Mouse (Mus musculus): Measurements from ENCODE around the gene Cyp4f14. TPM values are rescaled to one million over a fixed set of nuclear protein-coding genes. Genes with fewer than 3 reads are reported as not detected.

The Cyp4f14 gene
- polyA plus RNA-seq, 1 experiment = 0.04 TPM

DNA sequence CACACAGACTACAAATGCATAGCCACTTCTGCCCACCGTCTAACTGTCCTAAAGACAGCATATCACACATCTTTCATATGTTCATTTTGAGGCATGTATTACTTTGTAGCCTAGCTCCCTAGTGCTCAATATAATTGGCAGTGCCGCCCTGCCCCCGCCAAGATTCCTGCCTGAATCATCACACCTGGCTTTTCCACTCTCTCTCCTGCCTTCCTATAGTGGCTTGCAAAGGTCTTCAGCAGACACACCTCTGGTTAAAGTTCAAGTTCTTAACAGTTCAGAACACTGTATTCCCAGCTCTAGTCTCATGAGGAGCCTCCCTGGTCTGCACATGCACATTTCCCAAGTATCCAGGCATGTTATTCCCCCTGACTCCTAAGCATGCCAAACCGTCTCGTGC, 10.7 kb upstream of the Cyp4f14 start:
- no peak for DNase-seq (ENCODE audit: low read depth)
- TF ChIP-seq CTCF (IDR thresholded peaks at IDR 0.05; ENCODE audit: borderline replicate concordance, extremely low read depth, insufficient read depth, insufficient read length) (no peak), POLR2A (IDR thresholded peaks at IDR 0.05; ENCODE audit: borderline replicate concordance, extremely low read depth, insufficient read depth, insufficient read length, poor library complexity, severe bottlenecking) (no peak)

DNA sequence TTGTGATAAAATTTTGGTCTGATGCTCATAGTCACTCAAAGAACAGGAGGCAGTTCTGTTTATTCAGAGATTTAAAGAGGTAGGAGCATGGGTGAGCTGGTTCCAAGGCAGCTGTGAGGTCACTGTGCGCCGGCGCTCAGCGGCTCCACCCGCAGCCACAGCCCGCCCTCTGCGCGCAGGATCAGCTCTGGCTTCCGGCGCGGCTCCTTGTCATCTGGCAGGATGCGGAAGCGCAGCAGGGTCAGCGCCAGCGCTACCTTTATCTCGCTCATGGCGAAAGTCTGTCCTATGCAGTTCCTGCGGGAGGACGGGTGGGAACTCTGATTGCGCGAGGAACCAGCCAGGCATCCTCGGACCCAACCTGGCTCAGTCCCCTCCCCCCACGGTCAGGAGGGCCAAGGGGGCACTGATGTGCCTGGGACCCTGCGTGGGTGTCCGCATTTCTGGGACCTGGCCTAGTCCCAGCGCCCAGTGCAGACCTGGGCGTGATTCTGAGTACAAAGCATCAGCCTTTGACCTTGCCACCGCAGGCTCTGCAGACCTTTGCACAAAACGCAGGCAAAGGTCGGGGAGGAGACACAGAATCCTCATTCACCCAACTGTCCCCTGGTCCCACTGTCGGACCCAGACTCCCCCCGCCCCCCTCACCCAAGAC, 7.6 kb upstream of the Cyp4f14 start:
- TF ChIP-seq CTCF (IDR thresholded peaks at IDR 0.05; ENCODE audit: borderline replicate concordance, extremely low read depth, insufficient read depth, insufficient read length) = no peak
- no peak for TF ChIP-seq POLR2A (IDR thresholded peaks at IDR 0.05; ENCODE audit: borderline replicate concordance, extremely low read depth, insufficient read depth, insufficient read length, poor library complexity, severe bottlenecking)
- peak; percentile 91 for DNase-seq (ENCODE audit: low read depth)

DNA sequence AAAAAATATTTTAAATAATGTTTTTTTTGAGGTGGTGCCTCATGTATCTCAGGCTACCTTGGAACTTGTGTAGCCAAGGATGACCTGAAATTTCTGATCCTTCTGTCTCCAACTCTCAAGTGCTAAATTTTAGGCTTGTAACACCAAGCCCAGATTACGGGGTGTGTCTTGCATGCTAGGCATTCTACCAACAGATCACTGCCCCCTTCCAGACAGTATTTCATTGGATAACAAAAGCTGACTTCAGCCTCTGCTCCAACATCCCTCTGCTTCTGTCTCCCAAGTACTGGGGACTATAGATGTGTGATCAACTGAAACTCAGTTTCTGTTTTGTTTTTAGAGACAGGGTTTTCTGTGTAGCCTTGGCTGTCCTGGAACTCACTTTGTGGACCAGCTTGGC, 6.5 kb upstream of the Cyp4f14 start:
- TF ChIP-seq POLR2A (IDR thresholded peaks at IDR 0.05; ENCODE audit: borderline replicate concordance, extremely low read depth, insufficient read depth, insufficient read length, poor library complexity, severe bottlenecking) (no peak), CTCF (IDR thresholded peaks at IDR 0.05; ENCODE audit: borderline replicate concordance, extremely low read depth, insufficient read depth, insufficient read length) (no peak)
- no peak for DNase-seq (ENCODE audit: low read depth)

DNA sequence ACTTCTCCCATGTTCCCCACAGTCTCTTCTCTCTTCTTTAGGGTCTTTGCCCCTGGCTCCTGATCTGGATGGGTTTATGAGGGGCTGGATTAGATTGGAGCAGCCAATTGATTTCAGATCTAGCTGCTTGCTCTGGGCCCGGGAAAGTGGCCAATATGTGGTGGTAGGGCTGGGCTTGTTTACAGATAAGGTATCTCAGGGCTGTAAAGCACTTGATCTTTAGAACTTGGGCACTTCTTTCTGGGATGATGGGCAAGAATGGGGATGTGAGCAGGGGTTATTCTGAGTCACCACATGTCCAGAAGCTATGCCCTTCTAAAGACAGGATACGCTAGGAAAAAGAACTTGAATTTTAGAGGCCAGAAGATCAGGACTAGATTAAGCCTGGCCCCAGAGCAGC, 2.0 kb upstream of the Cyp4f14 start:
- no peak for DNase-seq (ENCODE audit: low read depth)
- TF ChIP-seq POLR2A (IDR thresholded peaks at IDR 0.05; ENCODE audit: borderline replicate concordance, extremely low read depth, insufficient read depth, insufficient read length, poor library complexity, severe bottlenecking) (no peak), CTCF (IDR thresholded peaks at IDR 0.05; ENCODE audit: borderline replicate concordance, extremely low read depth, insufficient read depth, insufficient read length) (no peak)

DNA sequence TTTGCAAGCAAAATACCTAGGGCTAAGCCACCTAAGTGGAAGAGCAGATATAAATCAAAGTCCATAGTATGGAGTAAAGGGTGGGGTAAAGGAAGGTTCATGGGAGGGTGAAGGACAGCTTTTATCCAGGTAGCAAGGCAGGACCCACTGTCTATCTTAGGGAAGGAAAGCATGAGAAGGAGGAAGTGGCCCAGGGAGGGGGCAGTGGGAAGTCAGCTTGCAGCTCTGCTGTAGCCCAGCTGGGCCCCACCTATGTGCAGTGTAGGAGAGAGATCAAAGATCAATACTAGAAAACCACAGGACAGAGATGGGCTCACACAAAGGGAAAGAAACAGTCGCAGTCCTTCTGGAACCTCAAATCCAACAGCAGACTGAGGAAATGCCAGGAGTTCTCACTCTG, 1.1 kb downstream of the Cyp4f14 start:
- DNase-seq (ENCODE audit: low read depth) = no peak
- TF ChIP-seq POLR2A (IDR thresholded peaks at IDR 0.05; ENCODE audit: borderline replicate concordance, extremely low read depth, insufficient read depth, insufficient read length, poor library complexity, severe bottlenecking) (no peak), CTCF (IDR thresholded peaks at IDR 0.05; ENCODE audit: borderline replicate concordance, extremely low read depth, insufficient read depth, insufficient read length) (no peak)

DNA sequence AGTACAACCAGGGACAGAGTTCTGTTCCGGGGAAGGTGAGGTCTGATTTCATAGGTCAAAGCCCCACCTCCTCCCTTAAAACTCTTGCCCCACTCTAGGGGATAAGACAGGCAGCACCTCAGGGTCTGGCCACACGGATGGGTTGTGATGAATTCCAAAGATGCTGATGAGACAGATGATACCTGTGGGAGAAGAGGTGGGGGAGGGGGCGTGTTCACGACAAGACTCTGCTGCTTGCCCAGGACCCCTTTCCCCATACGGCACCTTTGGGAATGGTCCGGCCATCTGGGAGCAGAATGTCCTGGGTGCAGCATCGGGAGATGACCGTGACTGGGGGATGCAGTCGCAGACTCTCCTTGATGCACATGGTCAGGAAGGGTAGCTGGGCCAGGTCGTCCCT, 11.0 kb downstream of the Cyp4f14 start:
- TF ChIP-seq CTCF (IDR thresholded peaks at IDR 0.05; ENCODE audit: borderline replicate concordance, extremely low read depth, insufficient read depth, insufficient read length) = no peak
- DNase-seq (ENCODE audit: low read depth) = no peak

DNA sequence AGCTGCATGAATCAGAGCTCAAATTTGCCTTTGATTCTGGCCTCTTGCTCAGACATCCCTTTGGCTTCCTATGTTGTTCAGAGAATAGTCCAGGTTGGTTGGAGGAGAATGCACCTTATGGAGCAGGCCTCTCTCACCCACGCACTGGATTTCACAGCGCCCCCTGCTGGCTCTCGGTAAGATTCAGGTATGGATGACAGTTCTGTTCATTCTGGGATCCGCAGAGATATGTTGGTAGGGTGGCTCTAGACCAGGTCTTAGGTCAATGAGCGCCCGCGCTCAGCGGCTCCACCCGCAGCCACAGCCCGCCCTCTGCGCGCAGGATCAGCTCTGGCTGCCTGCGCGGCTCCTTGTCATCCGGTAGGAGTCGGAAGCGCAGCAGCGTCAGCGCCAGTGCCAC, 11.9 kb downstream of the Cyp4f14 start:
- no peak for TF ChIP-seq POLR2A (IDR thresholded peaks at IDR 0.05; ENCODE audit: borderline replicate concordance, extremely low read depth, insufficient read depth, insufficient read length, poor library complexity, severe bottlenecking)
- peak; percentile 71 for TF ChIP-seq CTCF (IDR thresholded peaks at IDR 0.05; ENCODE audit: borderline replicate concordance, extremely low read depth, insufficient read depth, insufficient read length)
- peak; percentile 55 for DNase-seq (ENCODE audit: low read depth)

DNA sequence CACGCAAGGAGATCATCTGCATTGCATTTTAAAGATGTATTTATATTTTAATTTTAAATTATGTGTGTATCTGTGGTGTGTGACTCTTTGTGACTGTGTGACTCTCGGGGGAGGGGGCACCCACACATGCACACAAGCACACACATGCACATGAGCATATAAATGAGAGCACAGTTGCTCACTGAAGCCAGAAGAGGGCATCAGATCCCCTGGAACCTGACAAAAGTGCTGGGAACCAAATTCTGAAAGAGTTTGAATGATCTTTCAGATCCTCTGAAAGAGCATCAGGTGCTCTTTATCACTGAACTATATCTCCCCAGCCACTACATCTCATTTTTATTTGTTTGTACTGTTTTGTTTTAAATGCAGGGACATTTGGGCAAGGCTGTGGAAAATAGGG, 12.7 kb downstream of the Cyp4f14 start:
- TF ChIP-seq CTCF (IDR thresholded peaks at IDR 0.05; ENCODE audit: borderline replicate concordance, extremely low read depth, insufficient read depth, insufficient read length) = peak; percentile 33; the same call in 1 of the 2 replicates
- TF ChIP-seq POLR2A (IDR thresholded peaks at IDR 0.05; ENCODE audit: borderline replicate concordance, extremely low read depth, insufficient read depth, insufficient read length, poor library complexity, severe bottlenecking) = no peak
- peak; percentile 15 for DNase-seq (ENCODE audit: low read depth)

DNA sequence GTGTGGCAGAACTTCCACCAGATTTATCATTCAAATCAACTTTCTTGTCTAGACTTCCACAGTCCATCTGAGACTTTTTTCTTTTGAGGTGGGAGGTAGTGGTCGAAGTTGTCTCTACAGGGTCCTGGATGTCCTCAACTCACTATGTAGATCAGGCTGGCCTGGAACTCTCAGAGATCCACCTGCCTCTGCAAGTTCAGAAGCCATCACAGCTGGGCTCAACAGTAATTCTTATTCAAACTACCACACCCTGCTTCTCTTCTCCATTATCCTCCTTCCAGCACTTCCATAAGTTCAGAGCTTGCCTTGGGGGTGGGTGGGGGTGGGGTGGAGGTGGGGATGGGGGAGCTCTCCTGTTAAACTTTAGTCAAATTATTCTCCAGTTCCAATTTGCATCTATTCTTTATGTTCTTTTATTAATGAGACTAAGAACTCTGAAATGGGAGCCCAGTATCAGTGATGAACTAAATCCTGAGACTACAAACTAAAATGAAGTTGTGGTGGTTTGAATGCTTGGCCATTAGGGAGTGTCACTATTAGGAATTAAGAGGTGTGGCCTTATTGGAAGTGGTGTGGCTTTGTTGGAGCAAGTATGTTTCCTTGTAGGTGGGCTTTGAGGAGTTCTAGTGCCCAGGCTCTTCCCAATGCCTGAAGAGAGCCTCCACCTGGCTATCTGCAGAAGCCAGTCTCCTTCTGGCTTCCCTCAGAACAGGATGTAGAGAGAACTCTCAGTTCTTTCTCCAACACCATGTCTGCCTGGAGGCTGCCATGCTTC, 15.2 kb downstream of the Cyp4f14 start:
- no peak for TF ChIP-seq POLR2A (IDR thresholded peaks at IDR 0.05; ENCODE audit: borderline replicate concordance, extremely low read depth, insufficient read depth, insufficient read length, poor library complexity, severe bottlenecking)
- no peak for TF ChIP-seq CTCF (IDR thresholded peaks at IDR 0.05; ENCODE audit: borderline replicate concordance, extremely low read depth, insufficient read depth, insufficient read length)
- no peak for DNase-seq (ENCODE audit: low read depth)

DNA sequence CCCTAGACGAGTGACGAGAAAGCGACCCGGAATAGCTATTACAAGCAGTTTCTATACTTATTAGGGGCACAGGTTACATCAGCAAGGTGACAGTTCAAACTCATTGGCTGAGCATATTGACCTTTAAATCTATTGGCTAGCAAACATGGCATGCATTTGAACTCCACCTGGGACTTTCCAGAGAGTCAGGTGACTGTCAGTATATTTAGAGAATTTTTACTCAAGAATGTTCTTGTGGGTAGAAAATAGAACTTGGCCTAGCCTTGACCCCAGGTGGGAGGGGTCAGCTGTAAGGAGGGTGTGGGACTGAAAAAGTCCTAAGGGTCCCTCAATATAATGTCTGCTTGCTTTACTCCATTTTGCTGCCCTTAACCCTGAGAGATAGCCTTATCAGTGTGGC, 21.7 kb downstream of the Cyp4f14 start:
- DNase-seq (ENCODE audit: low read depth) = no peak
- TF ChIP-seq POLR2A (IDR thresholded peaks at IDR 0.05; ENCODE audit: borderline replicate concordance, extremely low read depth, insufficient read depth, insufficient read length, poor library complexity, severe bottlenecking) = no peak
- TF ChIP-seq CTCF (IDR thresholded peaks at IDR 0.05; ENCODE audit: borderline replicate concordance, extremely low read depth, insufficient read depth, insufficient read length) = no peak

DNA sequence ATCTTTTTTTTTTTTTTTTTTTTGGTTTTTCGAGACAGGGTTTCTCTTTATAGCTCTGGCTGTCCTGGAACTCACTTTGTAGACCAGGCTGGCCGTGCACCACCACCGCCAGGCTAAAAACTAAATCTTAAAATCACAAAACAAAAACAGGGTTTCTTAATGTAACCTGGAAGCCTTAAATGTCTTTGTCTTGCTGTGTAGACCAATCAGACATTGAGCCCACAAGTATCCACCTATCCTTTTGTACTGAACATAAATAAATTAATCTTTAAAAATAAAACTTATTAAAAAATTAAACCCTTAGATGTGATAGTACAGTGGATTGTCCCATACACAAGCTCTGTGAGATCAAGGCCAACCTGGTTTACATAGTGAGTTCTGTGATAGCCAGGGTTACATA, 23.2 kb downstream of the Cyp4f14 start:
- no peak for DNase-seq (ENCODE audit: low read depth)
- no peak for TF ChIP-seq POLR2A (IDR thresholded peaks at IDR 0.05; ENCODE audit: borderline replicate concordance, extremely low read depth, insufficient read depth, insufficient read length, poor library complexity, severe bottlenecking)
